Mouse (Mus musculus): ENCODE results near the gene Zfp345. TPM values are rescaled to one million over a fixed set of nuclear protein-coding genes. Genes with fewer than 3 reads are reported as not detected.
A peak's percentile ranks its signal among the peaks of the same experiment; 100 is the strongest.
"Not testable (repeated sequence)": the region's sequence is repeated elsewhere in the genome, so short reads cannot be mapped to it uniquely, and the experiment has no call there.

Zfp345 gene
- not detected in 2 replicates for polyA plus RNA-seq (2012; rRNA removed)

- DNase-seq (ENCODE audit: low read depth, low spot score) = not testable (repeated sequence)
- WGBS = 72% methylated on average over 8 of the region's 8 CpGs
Observed at GRCm38 (mm10) chr2:150484939-150485778, at the start of gene Zfp345. Zfp345 (minus strand) TSS chr2:150485091.

DNA sequence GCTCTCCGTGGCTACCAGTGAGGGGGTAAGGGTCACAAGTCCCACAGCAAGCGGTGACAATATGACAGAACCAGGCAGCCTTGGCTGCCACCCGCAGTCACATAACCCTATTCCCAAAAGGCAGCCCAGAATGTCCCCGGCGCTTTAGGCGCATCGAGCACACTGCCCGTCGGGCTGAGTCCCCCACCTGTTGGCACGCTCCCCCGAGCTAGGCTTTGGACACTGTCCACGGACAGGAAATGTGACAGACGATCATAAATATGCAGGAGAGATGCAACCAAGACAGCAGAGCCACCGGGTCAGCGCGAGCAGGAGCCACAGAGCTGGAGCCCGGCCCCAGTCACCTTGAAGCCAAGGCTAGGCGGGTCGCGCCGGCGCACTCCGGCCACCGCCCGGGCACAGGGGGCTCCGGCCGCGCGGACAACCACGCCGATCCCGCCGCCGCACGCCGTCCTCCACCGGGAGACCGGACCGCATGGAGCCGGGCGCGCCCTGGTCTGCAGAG is 40.9 kb upstream of the Zfp345 start:
- DNase-seq (ENCODE audit: low read depth, low spot score) = no peak
- 4% methylated on average over 42 of the region's 42 CpGs for WGBS

DNA sequence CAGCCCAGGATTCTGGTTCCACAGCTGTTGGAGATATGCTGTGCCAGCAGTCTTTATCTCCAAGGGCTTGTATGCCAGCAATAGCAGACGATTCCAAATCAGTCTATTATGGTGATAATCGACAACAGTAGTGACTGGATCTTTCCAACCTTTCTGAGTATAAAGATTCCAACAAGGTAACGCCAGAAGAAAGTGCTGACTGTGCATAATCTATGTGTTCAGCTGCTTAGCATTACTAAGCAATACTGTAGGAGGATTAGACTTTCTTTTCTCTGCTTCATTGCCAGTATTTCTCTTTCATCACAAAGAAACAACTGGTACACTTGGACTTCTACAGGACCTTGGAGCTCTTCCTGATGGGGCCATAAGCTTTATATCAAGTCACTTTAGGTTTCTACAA is 27.9 kb upstream of the Zfp345 start:
- no peak for DNase-seq (ENCODE audit: low read depth, low spot score)
- WGBS = 78% methylated on average over 3 of the region's 3 CpGs

DNA sequence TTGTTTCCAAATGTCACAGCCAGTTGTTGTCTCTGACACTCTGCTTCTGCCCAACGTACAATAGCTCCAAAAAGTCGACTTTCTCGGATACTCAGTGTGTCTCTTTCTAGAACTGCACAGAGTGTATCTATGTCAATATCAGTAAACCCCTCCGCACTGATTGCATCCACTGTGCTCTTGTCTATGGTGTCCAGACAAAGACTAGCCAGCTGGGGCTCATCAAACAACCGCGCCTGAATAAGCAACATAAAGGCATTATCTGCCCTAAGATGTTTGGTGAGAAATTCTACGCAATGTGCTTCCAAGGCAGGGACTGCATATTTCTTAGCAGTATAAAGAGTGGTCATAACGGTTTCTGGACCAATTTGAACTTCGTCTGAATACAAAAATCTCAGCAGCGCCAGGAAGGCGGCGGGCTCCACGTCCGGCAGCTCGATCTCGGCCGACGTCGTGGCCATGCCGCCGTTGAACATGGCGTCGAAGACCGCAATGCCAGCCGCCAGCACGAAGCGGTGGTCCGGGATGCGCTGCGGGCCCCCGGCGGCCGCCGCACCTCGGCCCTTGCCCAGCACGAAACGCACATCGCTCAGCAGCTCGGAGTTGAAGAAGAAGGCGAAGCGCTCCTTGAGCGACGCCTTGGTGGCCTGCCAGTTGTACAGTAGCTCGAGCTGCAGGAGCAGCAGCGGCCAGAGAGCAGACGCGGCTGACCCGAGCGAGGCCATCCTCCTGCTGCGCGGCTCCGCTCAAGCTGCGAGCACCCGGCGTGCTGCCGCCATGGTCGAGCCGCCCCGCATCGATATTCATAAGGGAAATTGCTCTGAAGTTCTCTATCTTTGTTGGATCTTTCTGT is 15.5 kb upstream of the Zfp345 start:
- DNase-seq (ENCODE audit: low read depth, low spot score) = not testable (repeated sequence)
- WGBS = 48% methylated on average over 60 of the region's 60 CpGs

DNA sequence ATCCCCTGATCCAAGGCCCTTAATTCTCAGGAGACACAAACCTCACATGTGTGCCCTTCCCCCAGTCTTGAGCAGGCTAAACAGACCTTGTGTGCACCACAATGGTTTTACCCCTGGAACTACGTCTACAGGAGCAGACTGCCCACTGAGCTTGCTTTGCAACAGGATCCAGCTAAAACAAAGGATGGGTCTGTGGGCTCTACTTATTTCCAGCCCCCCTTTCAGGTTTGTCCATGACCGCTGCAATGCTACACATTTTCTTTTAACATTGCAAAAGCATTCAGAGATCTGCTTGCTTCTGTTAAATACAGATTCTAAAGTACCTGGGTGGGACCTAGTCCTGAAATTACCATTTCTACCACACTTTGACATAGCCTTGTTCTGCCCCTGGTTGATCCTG is 8.1 kb upstream of the Zfp345 start:
- 77% methylated on average over 2 of the region's 2 CpGs for WGBS
- no peak for DNase-seq (ENCODE audit: low read depth, low spot score)

- under 1% methylated on average over 18 of the region's 18 CpGs for WGBS
- DNase-seq (ENCODE audit: low read depth, low spot score) = peak; percentile 19
Observed at GRCm38 (mm10) chr2:150451180-150451919, 33.5 kb downstream of the Zfp345 start, which contains the start of gene Zfp442. Zfp442 (minus strand) TSS chr2:150451486.

DNA sequence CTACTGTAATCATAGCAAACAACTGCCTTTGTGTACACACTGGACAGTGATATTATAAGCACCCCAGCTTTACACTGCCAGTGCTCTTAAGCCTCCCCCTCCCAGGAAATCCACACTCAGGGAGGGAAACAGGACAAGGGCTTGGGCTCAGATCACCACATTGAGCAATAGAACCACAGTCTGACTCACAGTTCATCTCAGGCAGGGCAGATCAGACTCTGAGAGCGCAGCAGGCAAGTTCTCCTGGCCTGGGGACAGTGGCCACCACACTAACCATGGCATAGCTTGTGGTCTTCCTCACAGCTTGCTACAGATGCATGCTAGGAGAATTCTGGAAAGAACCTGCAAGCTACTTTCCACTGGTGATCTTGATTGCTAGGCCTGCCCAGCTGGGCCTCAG is 45.8 kb downstream of the Zfp345 start:
- not testable (repeated sequence) for DNase-seq (ENCODE audit: low read depth, low spot score)
- WGBS = 92% methylated on average over 1 of the region's 1 CpGs

Other genes with a start within 250 kb of the Zfp345 start
- 0.09 and 0.38 TPM in 2 replicates for gene Gm21994, start 229.5 kb downstream of the Zfp345 start, polyA plus RNA-seq (2012; rRNA removed)
- not detected in 2 replicates for gene Gm14124, start 227.6 kb downstream of the Zfp345 start, polyA plus RNA-seq (2012; rRNA removed)
- gene Gm10130, start 161.4 kb downstream of the Zfp345 start, polyA plus RNA-seq (2012; rRNA removed) = not detected in 2 replicates
- gene 3300002I08Rik, start 122.3 kb downstream of the Zfp345 start, polyA plus RNA-seq (2012; rRNA removed) = 1.1 and 1.5 TPM in 2 replicates
- 0.14 and 0.22 TPM in 2 replicates for gene Zfp442, start 33.6 kb downstream of the Zfp345 start, polyA plus RNA-seq (2012; rRNA removed)
- 5.6 and 7.1 TPM in 2 replicates for gene Cst7, start 85.3 kb upstream of the Zfp345 start, polyA plus RNA-seq (2012; rRNA removed)
- 56.1 and 59.0 TPM in 2 replicates for gene Apmap, start 123.5 kb upstream of the Zfp345 start, polyA plus RNA-seq (2012; rRNA removed)
- gene Acss1, start 183.4 kb upstream of the Zfp345 start, polyA plus RNA-seq (2012; rRNA removed) = 51.6 and 67.6 TPM in 2 replicates
- gene Vsx1, start 204.3 kb upstream of the Zfp345 start, polyA plus RNA-seq (2012; rRNA removed) = not detected in 2 replicates